Mouse (Mus musculus) heart, postnatal 36 days (tissue): Measurements from ENCODE around the gene Serpinb1b. TPM values are rescaled to one million over a fixed set of nuclear protein-coding genes. Genes with fewer than 3 reads are reported as not detected.

Experiments
- DNase-seq, 2 experiments: peaks; one replicate each; pipeline ENCODE4 v3.0.0; 2021 to 2022
- intact Hi-C: fragments of 180-260 bp; cut with DNase I; formaldehyde crosslinking; loops from one replicate; pipeline ENCODE4 v1.15.1; 2025
- total RNA-seq, 2 experiments: library from RNA; stranded (reverse); gene quantifications; 2 replicates each; pipeline ENCODE4 v1.2.3; 2021

Gene Serpinb1b
- total RNA-seq, 2 experiments from 2014 or later = not detected

DNA sequence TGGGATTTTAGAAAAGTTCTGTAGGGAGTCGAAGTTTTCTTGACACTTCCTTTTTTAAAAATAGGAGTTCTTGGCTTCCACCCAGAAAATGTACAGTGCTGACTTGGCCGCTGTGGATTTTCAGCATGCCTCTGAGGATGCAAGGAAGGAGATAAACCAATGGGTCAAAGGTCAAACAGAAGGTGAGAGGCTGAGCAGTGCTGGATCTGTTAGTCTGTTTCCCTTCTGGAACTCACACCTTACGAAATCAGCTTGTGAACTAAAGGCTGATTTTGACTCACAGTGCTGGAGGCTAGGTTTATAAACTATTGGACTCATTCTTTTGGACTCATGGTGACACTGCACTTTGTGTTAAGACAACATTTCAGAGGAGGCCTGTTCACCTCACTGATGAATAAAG is 11.2 kb downstream of the Serpinb1b start:
- DNase-seq = no peak
- intact Hi-C loops = no loop called here

DNA sequence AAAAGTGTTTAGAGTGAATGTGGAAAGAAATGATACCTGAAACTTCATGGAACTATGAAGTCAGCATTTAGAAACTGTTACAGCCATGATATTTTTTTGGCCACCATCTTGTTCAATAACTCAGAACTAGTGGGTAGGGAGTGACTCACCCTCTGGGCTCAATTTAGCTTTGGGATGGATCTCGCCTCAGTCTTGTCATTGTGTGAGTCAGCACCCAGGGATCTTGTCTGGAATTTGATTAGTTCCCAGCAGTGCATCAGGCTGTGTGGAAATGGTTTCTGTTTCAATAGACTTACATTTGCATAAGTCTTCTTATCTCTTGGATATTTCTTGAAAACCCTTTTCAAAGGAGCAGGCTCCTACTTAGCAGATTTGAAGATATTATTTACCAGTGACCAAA is 12.2 kb downstream of the Serpinb1b start:
- DNase-seq = no peak
- intact Hi-C loops = no loop called here

DNA sequence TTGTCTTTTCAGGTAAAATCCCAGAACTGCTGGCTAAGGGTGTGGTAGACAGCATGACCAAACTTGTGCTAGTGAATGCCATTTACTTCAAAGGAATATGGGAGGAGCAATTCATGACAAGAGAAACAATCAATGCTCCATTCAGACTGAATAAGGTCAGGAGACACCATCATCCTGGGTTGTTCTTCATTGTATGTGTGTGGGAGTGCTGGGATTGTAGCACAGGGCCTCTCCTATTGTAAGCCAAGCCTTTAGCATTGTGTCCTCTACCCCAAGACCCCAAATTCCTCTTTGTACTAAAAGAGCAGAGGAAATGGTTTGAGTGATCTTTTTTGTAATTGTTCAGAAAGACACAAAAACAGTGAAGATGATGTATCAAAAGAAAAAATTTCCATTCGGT is 12.9 kb downstream of the Serpinb1b start:
- intact Hi-C loops = no loop called here
- no peak for DNase-seq

DNA sequence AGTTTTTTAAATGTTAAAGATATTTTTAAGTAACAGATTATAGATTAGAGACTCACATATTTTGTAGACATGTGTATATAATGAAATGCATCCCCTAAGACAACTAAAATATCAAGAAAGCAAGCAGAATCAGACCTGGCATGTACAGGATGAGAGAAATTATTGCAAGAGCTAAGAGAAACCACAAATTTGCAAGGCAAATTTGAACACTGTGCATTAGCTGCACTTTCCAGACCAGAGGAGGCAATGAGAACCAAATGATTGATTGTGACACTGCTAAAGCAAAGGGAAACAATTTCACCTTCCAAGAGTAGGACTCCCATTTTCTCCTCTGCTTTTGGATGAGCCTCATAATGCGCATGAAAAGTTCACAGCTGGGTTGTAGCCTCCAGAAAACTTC is 17.2 kb downstream of the Serpinb1b start:
- DNase-seq = no peak
- intact Hi-C loops = no loop called here

DNA sequence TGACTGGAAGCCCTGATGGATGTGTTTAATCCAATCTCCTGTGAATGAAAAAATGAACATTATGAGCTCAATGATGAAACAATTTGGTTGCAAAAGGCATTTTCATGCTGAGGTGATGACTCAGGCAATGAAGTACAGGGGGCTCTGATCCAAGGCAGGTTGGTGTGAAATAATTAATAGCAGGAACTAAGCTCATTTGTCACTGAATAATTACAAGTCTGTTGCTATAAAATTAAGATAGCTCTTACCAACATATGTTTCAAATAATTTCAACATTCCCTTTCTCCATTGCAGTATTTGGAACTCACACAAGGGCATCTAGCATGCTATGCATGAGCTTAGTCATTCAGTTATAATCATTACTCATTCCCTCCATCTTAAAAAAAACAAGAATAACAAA is 27.3 kb downstream of the Serpinb1b start:
- intact Hi-C loops = no loop called here
- DNase-seq = no peak

DNA sequence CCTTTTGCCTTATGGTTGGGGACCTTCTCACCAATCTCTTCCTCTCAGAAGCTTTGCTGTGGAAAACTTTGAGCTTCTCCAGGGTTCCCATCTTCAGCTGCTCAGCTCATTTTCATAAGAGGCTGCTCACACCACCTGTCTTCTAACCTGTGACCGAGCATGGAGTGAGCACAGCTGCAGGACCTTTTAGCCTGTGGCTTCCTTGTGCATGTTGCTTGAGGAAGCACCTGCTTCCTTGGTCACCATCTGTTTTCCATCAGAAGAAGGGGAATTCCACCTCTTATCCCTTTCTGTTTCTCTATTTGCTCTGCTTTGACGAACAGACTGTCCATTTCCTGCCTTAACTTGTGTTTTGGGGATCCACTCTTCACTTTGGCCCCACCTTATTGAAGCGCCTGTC is 34.7 kb downstream of the Serpinb1b start:
- intact Hi-C loops = no loop called here
- DNase-seq = no peak

DNA sequence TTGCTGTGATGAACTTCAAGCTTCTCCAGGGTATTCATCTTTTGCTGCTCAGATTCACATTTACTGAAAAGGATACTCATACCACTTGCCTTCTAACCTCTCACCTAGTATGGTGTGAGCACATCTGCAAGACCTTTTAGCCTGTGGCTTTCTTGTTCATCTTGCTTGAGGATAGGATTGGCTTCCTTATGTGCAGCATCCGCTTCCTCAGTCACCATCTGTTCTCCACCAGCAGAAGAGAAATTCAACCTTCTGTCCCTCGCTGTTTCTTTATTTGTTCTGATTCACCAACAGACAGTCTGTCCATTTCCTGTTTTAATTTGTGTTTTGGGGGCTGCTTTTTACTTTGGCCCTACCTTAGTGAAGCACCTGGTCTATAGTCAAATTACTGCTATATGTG is 59.3 kb downstream of the Serpinb1b start:
- no peak for DNase-seq
- intact Hi-C loops = no loop called here

DNA sequence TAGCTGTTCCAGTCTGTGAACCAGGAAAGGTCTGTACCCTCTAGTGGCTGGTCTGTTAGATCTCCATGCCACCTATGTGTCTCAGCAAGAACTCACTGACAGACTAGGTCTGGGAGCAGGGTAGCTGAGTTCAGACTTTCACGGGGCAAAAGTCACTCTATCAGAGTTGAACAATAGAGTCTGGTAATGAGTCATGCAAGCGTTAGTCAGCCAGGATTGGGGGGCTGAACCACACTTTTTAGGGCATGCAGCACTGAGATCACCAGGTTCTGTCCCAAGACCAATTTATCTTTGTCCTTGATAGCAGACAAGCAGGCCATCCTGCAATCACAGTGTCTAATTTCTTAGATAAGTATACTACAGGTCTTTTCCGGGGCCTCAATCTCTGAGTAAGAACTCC is 63.1 kb downstream of the Serpinb1b start:
- intact Hi-C loops = no loop called here
- DNase-seq = no peak

Other genes starting within 250 kb of the Serpinb1b start
- 1 to 10 TPM; 6.5 to 7.4 TPM for gene Serpinb1a, start 227.4 kb upstream of the Serpinb1b start, total RNA-seq
- gene Serpinb1c, start 180.4 kb upstream of the Serpinb1b start, total RNA-seq = 1 to 10 TPM; 2.1 to 2.6 TPM
- 10 to 100 TPM; 38.5 to 49.1 TPM for gene Serpinb6b, start 113.4 kb upstream of the Serpinb1b start, total RNA-seq
- 10 to 100 TPM in 1 of 2 experiments, 1 to 10 TPM in 1; 10.0 to 10.7 TPM for gene Serpinb9, start 75.3 kb upstream of the Serpinb1b start, total RNA-seq
- gene Serpinb9b, start 51.2 kb upstream of the Serpinb1b start, total RNA-seq = under 1 TPM; 0.16 to 0.44 TPM
- not detected for gene Serpinb9c, start 81.2 kb downstream of the Serpinb1b start, total RNA-seq
- not detected for gene Serpinb9d, start 114.4 kb downstream of the Serpinb1b start, total RNA-seq
- gene Serpinb9e, start 171.0 kb downstream of the Serpinb1b start, total RNA-seq = not detected
- gene Serpinb9f, start 245.5 kb downstream of the Serpinb1b start, total RNA-seq = not detected